8 mouse cellular contexts compared by ENCODE assay signal in the genomic region with DNA sequence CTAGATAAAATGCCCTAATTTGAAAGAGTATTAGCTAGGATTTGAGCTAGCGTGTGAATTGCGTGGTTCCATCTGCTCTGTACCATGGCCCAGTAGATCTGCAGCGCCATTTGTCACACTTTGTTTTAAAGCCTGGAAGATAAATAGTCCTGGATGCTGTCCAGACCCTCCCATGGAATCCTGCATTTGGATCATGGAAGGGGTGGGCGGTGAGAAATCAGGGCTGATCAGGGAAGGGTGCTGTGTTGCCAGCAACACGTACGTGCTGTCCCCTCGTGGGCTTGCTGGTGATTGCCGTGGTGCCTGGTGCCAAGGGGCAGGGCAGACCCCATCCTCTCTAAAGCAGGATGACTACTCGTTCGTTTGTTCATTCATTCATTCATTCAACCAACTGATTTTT. TPM values are rescaled to one million over a fixed set of nuclear protein-coding genes. Genes with fewer than 3 reads are reported as not detected.
A peak's percentile ranks its signal among the peaks of the same experiment; 100 is the strongest.
DNase-seq lines count a peak whose midpoint lies in the region; ATAC-seq lines count a peak whose summit lies in the region.

No protein-coding gene starts in this region.

- 0 out of 2 replicates have a peak, but pooled peaks have one; percentile 12 for ATAC-seq in midbrain, embryonic 16.5 days
- ATAC-seq in heart, embryonic 11.5 days (replicated peaks; ENCODE audit: insufficient number of reproducible peaks, low FRiP score, low TSS enrichment) = no peak
- no peak for ATAC-seq in liver, embryonic 11.5 days (replicated peaks; ENCODE audit: low FRiP score)

- H3K27me3 ChIP-seq in midbrain, embryonic 16.5 days (ENCODE audit: control insufficient read depth, insufficient read depth, low read depth, low read length) = no peaks in the 10 kb centered on the region
- no peaks in the 10 kb centered on the region for H3K27me3 ChIP-seq in midbrain, embryonic 10.5 days (ENCODE audit: low read depth, poor library complexity, severe bottlenecking)
- H3K27me3 ChIP-seq in heart, embryonic 11.5 days (ENCODE audit: control insufficient read depth, insufficient read depth, low read length) = no peaks in the 10 kb centered on the region
- no peaks in the 10 kb centered on the region for H3K27me3 ChIP-seq in liver, embryonic 11.5 days (replicated peaks; ENCODE audit: control insufficient read depth, insufficient read depth, low read length)

- no peak for DNase-seq in midbrain, embryonic 10.5 days (ENCODE audit: low spot score)
- peak; percentile 92 for DNase-seq in layer of hippocampus, adult 9-11 months
- DNase-seq in lung, postnatal 36 days = peak; percentile 62
- DNase-seq in thymus, adult 18-20 months = no peak
- DNase-seq in liver, embryonic 11.5 days (ENCODE audit: low spot score) = no peak
- DNase-seq in adrenal gland, adult 18-20 months (ENCODE audit: low spot score in 2 of 2) = no peak

- no peak overlapping the region for H3K4me2 ChIP-seq in midbrain, embryonic 16.5 days (ENCODE audit: low read length)
- H3K4me2 ChIP-seq in heart, embryonic 11.5 days = peak overlapping the region; percentile 8; the same call in 1 of the 2 replicates
- H3K4me2 ChIP-seq in liver, embryonic 11.5 days = no peak overlapping the region

- no peak overlapping the region for H3K27ac ChIP-seq in midbrain, embryonic 16.5 days (ENCODE audit: low read length)
- H3K27ac ChIP-seq in midbrain, embryonic 10.5 days (replicated peaks) = no peak overlapping the region
- H3K27ac ChIP-seq in heart, embryonic 11.5 days (ENCODE audit: low read depth, low read length) = no peak overlapping the region
- H3K27ac ChIP-seq in liver, embryonic 11.5 days (ENCODE audit: low read depth, low read length) = no peak overlapping the region

- H3K36me3 ChIP-seq in midbrain, embryonic 16.5 days (ENCODE audit: control insufficient read depth, insufficient read depth, low read length) = no peaks in the 10 kb centered on the region
- no peaks in the 10 kb centered on the region for H3K36me3 ChIP-seq in midbrain, embryonic 10.5 days
- H3K36me3 ChIP-seq in heart, embryonic 11.5 days (ENCODE audit: control insufficient read depth, insufficient read depth, low read length) = peaks cover 2% of the 10 kb centered on the region; the same call in 1 of the 2 replicates
- H3K36me3 ChIP-seq in liver, embryonic 11.5 days (ENCODE audit: control insufficient read depth, insufficient read depth, low read length) = no peaks in the 10 kb centered on the region

- 64% methylated on average over 10 of the region's 10 CpGs for WGBS in midbrain, embryonic 16.5 days
- WGBS in midbrain, embryonic 10.5 days = 90% methylated on average over 10 of the region's 10 CpGs
- WGBS in heart, embryonic 11.5 days (ENCODE audit: insufficient replicate concordance) = 37% methylated on average over 10 of the region's 10 CpGs
- 66% methylated on average over 10 of the region's 10 CpGs for WGBS in liver, embryonic 11.5 days

- H3K4me1 ChIP-seq in midbrain, embryonic 16.5 days (ENCODE audit: control insufficient read depth, insufficient read depth, low read length) = peaks cover 26% of the 10 kb centered on the region
- H3K4me1 ChIP-seq in midbrain, embryonic 10.5 days = peaks cover 45% of the 10 kb centered on the region
- H3K4me1 ChIP-seq in heart, embryonic 11.5 days (ENCODE audit: control insufficient read depth, insufficient read depth, low read length) = peaks cover 89% of the 10 kb centered on the region
- H3K4me1 ChIP-seq in liver, embryonic 11.5 days (replicated peaks; ENCODE audit: control insufficient read depth, insufficient read depth, low read length) = peaks cover 50% of the 10 kb centered on the region

- no peak overlapping the region for H3K4me3 ChIP-seq in midbrain, embryonic 16.5 days (ENCODE audit: low read depth, low read length)
- no peak overlapping the region for H3K4me3 ChIP-seq in midbrain, embryonic 10.5 days
- no peak overlapping the region for H3K4me3 ChIP-seq in heart, embryonic 11.5 days (ENCODE audit: low read depth, low read length)
- H3K4me3 ChIP-seq in liver, embryonic 11.5 days (ENCODE audit: low read depth, low read length) = no peak overlapping the region

- H3K9me3 ChIP-seq in midbrain, embryonic 16.5 days (replicated peaks; ENCODE audit: control insufficient read depth, low read length, poor library complexity, severe bottlenecking) = no peaks in the 10 kb centered on the region
- H3K9me3 ChIP-seq in midbrain, embryonic 10.5 days (replicated peaks) = no peaks in the 10 kb centered on the region
- no peaks in the 10 kb centered on the region for H3K9me3 ChIP-seq in heart, embryonic 11.5 days (replicated peaks; ENCODE audit: control insufficient read depth, low read length)
- no peaks in the 10 kb centered on the region for H3K9me3 ChIP-seq in liver, embryonic 11.5 days (ENCODE audit: control insufficient read depth, low read length)

- H3K9ac ChIP-seq in midbrain, embryonic 16.5 days (ENCODE audit: low read depth, low read length) = no peak overlapping the region
- no peak overlapping the region for H3K9ac ChIP-seq in heart, embryonic 11.5 days (ENCODE audit: low read depth, low read length)
- H3K9ac ChIP-seq in liver, embryonic 11.5 days (ENCODE audit: low read depth, low read length) = no peak overlapping the region

RNA-seq across cellular contexts. Expression of a gene that starts 28.6 kb away (rescaled TPM):
- polyA plus RNA-seq in midbrain, embryonic 16.5 days (2015; fragmentation: Nextera tagmentation; extraction: Ambion mirVana) = 93.6 and 100 TPM in 2 replicates
- polyA plus RNA-seq in midbrain, embryonic 10.5 days (2016; fragmentation: Nextera tagmentation; extraction: Ambion mirVana) = 22.7 and 29.7 TPM in 2 replicates
- 28.1 and 31.3 TPM in 2 replicates for polyA plus RNA-seq in heart, embryonic 11.5 days (2014; fragmentation: Nextera tagmentation; extraction: Ambion mirVana)
- 16.6 and 17.3 TPM in 2 replicates for polyA plus RNA-seq in liver, embryonic 11.5 days (2014; fragmentation: Nextera tagmentation; extraction: Ambion mirVana)
- 1 to 10 TPM; 3.1 to 3.8 TPM for total RNA-seq in adrenal gland, adult 18-20 months (2021)

Comparison
In these comparisons a context has a peak if more than half of its experiments do, and no peak if none do; other contexts are left out.
1. DNase-seq: peak in layer of hippocampus, adult 9-11 months (single experiment) and lung, postnatal 36 days (single experiment); none in midbrain, embryonic 10.5 days (single experiment), thymus, adult 18-20 months (0 of 2), liver, embryonic 11.5 days (single experiment) and adrenal gland, adult 18-20 months (0 of 2).